ENCODE assay signal across 1 mouse cellular context in genomic region chrX:7679405-7680056, GRCm38 (mm10).
TF ChIP-seq lines count a peak whose summit lies in the region.

No protein-coding gene starts in this region.

TF ChIP-seq in CH12.LX, 34 proteins besides CTCF, POLR2A, EP300 and RAD21:
- TF ChIP-seq BHLHE40 (IDR thresholded peaks at IDR 0.05; ENCODE audit: low read depth, low read length) (no peak), ELF1 (IDR thresholded peaks at IDR 0.05; ENCODE audit: low read depth, low read length) (no peak), MAFK (IDR thresholded peaks at IDR 0.05; ENCODE audit: insufficient replicate concordance, low read length) (no peak), NELFE (IDR thresholded peaks at IDR 0.05; ENCODE audit: low read depth, low read length) (no peak), NRF1 (IDR thresholded peaks at IDR 0.05; ENCODE audit: low read depth, low read length) (peak; percentile 91), USF1 (IDR thresholded peaks at IDR 0.05; ENCODE audit: low read depth, low read length) (no peak), CHD2 (IDR thresholded peaks at IDR 0.05; ENCODE audit: low read length) (no peak), RCOR1 (conservative IDR thresholded peaks at IDR 0.05; ENCODE audit: low read depth, low read length) (no peak), ZC3H11A (IDR thresholded peaks at IDR 0.05; ENCODE audit: low read depth, low read length) (no peak), PAX5 (IDR thresholded peaks at IDR 0.05; ENCODE audit: low read length) (no peak), E2F4 (IDR thresholded peaks at IDR 0.05; ENCODE audit: insufficient replicate concordance, low read depth, low read length) (no peak), ZNF384 (IDR thresholded peaks at IDR 0.05; ENCODE audit: low read depth, low read length) (no peak), MXI1 (IDR thresholded peaks at IDR 0.05; ENCODE audit: low read depth, low read length) (no peak), JUN (IDR thresholded peaks at IDR 0.05; ENCODE audit: insufficient read depth, low read depth, low read length) (no peak), ZMIZ1 (IDR thresholded peaks at IDR 0.05; ENCODE audit: low read depth, low read length) (no peak), TCF12 (IDR thresholded peaks at IDR 0.05; ENCODE audit: low read depth, low read length) (0 out of 2 replicates have a peak, but pooled peaks have one; percentile 32), MYC (IDR thresholded peaks at IDR 0.05; ENCODE audit: low read depth, low read length) (no peak), HCFC1 (IDR thresholded peaks at IDR 0.05; ENCODE audit: low read depth, low read length) (no peak), MAZ (IDR thresholded peaks at IDR 0.05; ENCODE audit: low read depth, low read length) (no peak), GABPA (IDR thresholded peaks at IDR 0.05; ENCODE audit: insufficient replicate concordance, low read depth, low read length) (no peak), SIN3A (IDR thresholded peaks at IDR 0.05; ENCODE audit: low read length) (no peak), SMC3 (IDR thresholded peaks at IDR 0.05; ENCODE audit: low read depth, low read length) (peak; percentile 66), CHD1 (IDR thresholded peaks at IDR 0.05; ENCODE audit: low read depth, low read length) (no peak), UBTF (IDR thresholded peaks at IDR 0.05; ENCODE audit: low read depth, low read length) (no peak)
